Mouse (Mus musculus): ENCODE measurements around the gene Eml2. TPM values are rescaled to one million over a fixed set of nuclear protein-coding genes. Genes with fewer than 3 reads are reported as not detected.

Eml2 gene
- polyA plus RNA-seq, 1 experiment, result 48.5 TPM

DNA sequence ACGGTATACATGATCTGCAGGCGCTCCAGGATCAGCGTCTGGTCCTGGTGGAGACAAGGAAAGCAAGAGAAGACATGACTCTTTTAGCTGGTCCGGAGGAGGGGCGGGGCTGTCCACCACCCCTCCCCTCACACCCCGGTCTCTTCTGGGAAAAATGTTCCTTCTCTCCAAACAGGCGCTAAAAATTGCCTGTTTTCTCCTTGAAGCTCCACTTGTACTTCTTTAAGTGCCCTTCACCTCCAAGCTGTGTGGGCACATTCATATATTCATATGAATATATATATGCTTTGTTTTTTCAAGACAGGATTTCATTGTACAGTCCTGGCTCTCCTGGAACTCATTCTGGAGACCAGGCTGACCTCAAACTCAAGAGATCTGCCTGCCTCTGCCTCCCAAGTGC is 13.3 kb upstream of the Eml2 start:
- no peak for DNase-seq (ENCODE audit: low read depth)

GRCm38 (mm10) chr7:19163752-19164151 is 12.5 kb upstream of the Eml2 start:
- DNase-seq (ENCODE audit: low read depth), result no peak

GRCm38 (mm10) chr7:19164189-19164588 is 12.0 kb upstream of the Eml2 start:
- no peak for DNase-seq (ENCODE audit: low read depth)

- DNase-seq (ENCODE audit: low read depth), result no peak
These were observed 11.2 kb upstream of the Eml2 start for GRCm38 (mm10) chr7:19164978-19165377.

GRCm38 (mm10) chr7:19165656-19166423 is 10.4 kb upstream of the Eml2 start, which contains the start of gene Gipr:
Gene Gipr, minus strand, starts transcription at chr7:19166127.
- no peak for DNase-seq (ENCODE audit: low read depth)

DNA sequence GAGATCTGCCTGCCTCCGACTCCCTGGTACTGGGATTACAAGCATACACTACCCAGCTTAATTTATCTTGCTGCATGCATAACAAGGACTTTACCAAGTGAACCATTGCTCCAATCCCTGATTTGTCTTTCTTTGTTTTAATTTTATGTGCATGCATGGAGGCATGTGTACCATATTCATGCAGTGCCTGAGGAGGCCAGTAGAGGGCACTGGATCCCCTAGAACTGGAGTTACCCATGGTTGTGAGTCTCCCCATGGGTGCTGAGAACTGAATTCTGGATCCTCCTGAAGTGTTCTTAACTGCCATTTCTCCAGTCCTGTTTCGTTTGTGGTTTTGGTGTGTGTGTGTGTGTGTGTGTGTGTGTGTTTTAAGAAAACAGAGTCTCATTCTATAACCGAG is 9.2 kb upstream of the Eml2 start:
- no peak for DNase-seq (ENCODE audit: low read depth)

- no peak for DNase-seq (ENCODE audit: low read depth)
These were observed 6.7 kb upstream of the Eml2 start for GRCm38 (mm10) chr7:19169506-19169905.

DNA sequence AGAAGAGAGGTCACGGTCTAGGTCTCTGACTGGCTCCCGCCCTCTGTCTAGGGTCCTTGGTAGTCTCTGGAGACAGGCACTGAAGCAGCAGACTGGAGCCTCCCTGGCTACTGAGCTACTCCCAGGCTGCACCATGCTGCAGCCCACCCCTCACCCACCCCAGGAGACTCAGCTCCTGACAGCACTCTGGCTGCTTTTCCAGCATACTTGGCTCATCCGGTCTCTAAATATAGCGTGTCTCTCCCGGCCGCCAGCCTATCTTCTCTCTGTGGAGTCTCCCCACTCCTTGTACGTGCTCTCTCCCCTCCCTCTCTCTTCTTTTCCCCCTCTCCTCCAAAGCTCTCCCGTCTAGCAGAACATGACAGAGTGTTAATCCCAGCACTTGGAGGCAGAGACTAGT is 6.1 kb upstream of the Eml2 start:
- no peak for DNase-seq (ENCODE audit: low read depth)

DNA sequence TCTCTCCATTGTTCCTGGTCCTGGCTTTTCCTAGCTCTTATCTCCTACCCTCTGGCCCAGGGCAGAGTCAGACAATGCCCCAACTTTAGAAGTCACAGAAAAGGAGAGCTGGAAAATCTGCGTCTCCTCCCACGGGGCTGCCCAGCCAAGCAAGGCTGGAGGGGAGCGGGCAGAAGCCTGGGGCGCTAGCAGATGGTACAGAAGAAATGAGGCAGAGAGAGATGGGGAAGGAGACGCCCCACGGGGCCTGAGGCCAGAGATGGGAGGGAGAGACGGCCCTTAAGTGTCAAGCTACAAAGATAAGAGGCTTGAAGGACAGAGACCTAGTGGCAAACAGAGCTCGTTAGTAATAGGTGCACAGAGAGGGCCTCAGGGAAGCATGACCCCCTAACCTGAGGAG is 4.4 kb upstream of the Eml2 start:
- DNase-seq (ENCODE audit: low read depth), result no peak

- no peak for DNase-seq (ENCODE audit: low read depth)
These were observed 3.3 kb upstream of the Eml2 start for GRCm38 (mm10) chr7:19172874-19173273.

- no peak for DNase-seq (ENCODE audit: low read depth)
These were observed 311 bp downstream of the Eml2 start for GRCm38 (mm10) chr7:19176516-19176947.

DNA sequence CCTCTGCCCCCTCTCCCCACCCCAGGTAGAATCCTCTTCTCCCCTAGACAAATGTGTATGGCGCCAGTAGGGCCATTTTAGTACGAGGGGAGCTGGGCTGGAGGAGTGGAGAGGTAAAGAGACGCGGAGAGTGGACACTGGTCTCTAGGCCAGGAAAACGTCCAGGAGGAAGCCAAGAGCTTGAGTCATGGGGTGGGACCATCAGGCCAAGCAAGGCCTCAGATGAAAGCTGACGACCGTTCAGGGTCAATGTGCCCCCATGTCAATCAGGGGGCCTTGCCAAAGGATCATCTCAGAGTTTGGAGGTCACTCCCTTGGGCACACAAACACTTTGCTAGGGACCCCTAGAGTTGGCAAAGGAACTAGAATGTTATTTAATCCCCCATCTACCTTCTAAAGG is 995 bp downstream of the Eml2 start:
- no peak for DNase-seq (ENCODE audit: low read depth)

DNA sequence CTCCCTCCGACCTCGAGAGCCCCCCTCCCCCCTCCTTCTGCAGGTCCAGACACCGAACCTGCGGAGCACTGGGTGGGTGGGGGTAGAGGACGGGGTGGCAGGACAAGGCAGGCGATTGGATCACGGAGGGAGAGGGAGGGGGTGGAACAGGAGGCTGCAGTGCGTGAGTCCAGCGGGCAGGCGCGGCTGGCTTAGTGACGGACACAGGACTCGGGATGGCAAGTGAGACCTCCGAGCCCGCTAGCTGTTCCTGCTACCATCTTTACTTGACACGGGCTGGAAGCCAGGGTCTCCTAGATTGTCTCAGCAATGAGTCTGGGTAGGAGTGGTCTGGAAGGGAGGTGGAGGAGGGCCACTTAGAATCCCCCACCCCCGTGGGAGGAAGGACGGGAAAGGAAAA is 1.8 kb downstream of the Eml2 start:
- DNase-seq (ENCODE audit: low read depth), result no peak

DNA sequence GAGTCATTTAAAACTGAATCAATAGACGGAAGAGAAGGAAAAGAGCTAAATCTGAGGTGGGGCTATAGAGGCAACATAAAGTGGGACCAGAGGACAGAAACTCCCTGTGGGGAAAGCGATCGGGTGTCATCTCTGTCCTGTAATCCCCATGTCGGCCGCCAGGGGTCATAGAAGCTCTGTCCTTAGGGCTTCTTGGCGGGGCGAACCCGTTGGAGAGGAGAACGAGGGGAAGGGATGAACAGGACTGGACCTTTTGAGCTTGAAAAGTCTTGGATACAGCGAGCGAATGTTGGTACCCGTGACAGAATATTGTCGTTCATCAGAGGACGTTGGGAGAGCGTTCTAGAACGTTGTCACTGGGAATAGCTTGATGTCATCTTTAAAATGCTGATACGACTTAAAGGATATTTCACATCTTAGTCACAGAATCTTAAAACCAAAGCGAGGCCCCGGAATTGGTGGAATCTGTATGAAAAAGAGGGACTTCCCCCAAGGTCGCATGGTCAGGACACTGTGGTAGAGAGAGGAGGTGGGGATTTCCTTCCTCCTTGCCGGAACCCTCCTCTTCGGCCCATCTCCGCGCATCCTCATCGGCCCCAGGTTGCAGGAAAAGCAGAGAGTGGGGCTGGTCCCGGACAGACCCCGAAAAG is 2.3 kb downstream of the Eml2 start:
- no peak for DNase-seq (ENCODE audit: low read depth)

DNA sequence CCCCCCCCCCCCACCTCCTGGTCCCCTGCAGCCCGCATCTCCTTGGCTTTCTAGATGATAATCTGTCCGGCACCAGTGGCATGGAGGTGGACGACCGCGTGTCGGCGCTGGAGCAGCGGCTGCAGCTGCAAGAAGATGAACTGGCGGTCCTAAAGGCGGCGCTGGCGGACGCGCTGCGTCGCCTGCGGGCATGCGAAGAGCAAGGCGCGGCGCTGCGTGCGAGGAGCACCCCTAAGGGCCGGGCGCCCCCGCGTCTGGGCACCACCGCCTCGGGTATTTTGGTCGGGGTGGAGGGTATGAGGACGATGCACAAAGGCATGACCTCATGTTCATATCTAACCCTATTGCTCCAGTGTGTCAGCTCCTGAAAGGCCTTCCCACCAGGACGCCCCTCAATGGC is 3.0 kb downstream of the Eml2 start:
- DNase-seq (ENCODE audit: low read depth), result no peak

DNA sequence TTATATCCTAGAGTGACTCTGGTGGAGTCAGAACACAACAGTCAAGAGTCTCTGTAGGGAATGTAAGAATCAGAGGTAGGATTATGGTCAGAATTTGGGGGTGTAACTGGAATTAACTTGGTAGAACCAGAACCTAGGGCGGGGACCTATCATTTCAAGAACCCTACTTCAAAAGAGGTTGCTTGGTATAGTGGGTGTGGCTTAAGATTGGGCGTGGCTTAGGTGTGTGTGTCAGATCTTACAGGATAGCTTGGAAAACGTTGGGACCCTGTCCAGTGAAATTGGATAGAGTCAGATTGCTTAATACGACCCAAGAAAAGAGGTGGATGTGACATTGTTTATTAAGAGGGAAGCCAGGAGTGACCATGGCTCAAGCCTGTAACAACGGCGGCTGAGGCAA is 3.7 kb downstream of the Eml2 start:
- no peak for DNase-seq (ENCODE audit: low read depth)

DNA sequence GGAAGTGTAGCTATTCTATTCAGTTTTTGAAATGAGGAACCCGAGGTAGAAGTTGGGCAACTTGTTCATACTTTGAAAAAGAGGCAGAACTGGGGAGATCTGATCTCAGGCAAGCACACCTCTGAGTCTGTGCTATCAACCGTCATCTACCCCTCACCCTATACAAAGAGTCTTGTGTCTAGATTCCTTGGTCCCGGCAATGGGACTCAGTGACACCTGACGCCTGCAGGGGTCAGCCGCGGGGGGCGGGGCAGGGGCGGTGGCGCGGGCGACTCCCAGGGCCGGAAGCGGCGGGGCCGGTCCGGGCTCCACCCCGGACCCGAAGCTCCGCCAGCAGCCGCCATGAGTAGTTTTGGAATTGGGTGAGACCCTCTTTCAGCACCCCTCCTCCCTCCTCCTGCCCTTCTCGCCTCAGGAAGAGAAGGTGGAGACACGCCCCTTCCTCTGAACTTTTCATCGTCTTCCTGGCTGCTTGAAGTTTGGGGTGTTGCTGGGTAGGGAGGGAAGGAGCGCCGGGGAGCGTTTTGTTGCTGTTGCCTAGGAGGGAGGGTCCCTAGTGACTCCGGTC is 4.7 kb downstream of the Eml2 start:
- no peak for DNase-seq (ENCODE audit: low read depth)

- DNase-seq (ENCODE audit: low read depth), result no peak
These were observed 8.0 kb downstream of the Eml2 start for GRCm38 (mm10) chr7:19184250-19184649.

DNA sequence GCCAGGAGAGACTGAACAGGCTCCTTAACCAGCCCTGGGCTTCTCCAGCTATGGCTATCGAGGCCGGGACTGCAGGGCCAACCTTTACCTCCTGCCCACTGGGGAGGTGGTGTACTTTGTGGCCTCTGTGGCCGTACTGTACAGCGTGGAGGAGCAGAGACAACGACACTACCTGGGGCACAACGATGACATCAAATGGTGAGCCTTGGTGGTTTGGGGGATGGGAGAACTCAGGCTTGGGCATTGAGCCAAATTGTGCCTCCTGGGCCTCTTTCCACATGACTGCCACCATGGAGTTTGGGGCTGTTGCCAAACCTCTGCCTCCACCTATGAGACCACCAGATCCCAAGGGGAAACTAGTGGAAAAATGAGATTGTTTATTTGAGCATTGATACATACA is 8.5 kb downstream of the Eml2 start:
- no peak for DNase-seq (ENCODE audit: low read depth)

DNA sequence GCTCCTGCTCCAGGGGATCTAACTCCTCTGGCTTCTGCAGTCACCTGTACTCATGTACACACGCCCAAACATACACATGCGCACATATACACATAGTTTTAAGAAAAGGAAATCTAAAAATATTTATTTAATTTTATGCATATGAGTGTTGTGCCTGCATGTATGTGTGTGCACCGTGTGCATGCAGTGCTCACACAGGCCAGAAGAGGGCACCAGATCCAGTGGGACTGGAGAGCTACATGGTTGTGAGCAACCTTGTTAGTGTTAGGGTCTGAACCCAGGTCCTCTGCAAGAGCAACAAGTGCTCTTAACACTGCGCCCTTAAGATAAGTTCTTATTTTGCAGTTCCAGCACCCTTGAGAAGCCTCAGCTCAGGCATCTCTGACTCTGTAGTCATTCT is 18.5 kb downstream of the Eml2 start:
- no peak for DNase-seq (ENCODE audit: low read depth)

DNA sequence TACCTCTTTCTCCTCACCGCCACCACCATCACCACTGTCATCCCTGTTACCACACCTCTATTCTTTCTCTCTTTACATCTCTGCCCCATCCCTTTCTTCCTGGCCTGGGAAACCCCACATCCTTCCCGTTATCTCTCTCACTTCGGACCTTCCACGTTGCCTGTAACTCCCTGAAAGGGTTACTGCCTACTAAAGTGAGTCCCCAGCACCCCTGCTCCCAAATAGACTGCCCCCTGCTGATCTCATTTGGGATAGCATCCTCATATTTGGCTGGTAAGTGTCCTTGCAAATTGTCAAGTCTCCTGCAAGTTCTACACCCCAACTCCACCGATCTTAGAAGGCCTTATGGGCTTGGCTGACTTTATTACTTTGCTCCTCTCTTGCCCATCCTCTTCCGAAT is 20.5 kb downstream of the Eml2 start:
- DNase-seq (ENCODE audit: low read depth), result no peak

DNA sequence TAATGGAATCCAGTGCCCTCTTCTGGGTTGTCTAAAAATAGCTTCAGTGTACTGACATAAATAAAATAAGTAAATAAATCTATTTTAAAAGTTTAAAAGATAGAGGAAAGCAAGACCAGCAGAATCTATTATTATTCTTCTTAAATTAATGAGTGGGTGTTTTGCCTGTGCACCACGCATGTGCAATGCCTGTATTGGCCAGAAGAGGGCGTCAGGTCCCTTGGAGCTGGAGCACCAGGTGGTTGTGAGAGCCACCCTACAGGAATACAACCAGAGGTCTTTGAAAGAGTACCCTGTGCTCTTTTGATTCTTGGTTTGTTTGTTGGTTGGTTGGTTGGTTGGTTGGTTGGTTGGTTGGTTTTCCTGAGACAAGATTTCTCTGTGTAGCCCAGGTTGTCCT is 21.8 kb downstream of the Eml2 start:
- DNase-seq (ENCODE audit: low read depth), result no peak

DNA sequence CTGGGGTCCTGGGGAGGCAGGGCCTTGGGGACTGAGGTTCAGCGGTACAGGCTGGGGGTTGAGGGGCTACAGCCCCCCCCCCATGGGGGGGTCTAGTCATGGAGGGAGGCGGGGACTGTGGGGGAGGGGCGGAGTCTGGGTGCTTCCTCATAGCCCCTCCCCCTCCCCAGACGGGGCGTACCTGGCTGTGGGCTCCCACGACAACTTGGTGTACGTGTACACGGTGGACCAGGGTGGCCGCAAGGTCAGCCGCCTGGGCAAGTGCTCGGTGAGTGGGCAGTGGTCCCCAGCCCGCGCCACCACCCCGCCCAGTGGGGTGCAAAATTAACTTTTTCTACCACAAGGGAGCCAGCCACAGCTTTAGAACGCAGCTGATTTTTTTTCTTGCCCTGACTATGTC is 25.4 kb downstream of the Eml2 start:
- DNase-seq (ENCODE audit: low read depth), result no peak

All from gonadal fat pad, adult 2 months (tissue).